Mouse (Mus musculus) heart, embryonic 14.5 days (tissue): ENCODE measurements around the gene Ethe1. TPM values are rescaled to one million over a fixed set of nuclear protein-coding genes. Genes with fewer than 3 reads are reported as not detected.

Experiments used
- ATAC-seq: fragments of 200-750 bp; cut with Nextera tagmentation; 2 replicates; pipeline ENCODE4 v1.8.0; 2017; ENCODE audit warnings: low read depth, moderate TSS enrichment; ENCODE audit not compliant: insufficient number of reproducible peaks, insufficient read depth, low FRiP score
- H3K27ac ChIP-seq, 2 experiments: fragments of 200-500 bp in 1 of 2; fragments of 300-500 bp in 1 of 2; sonication (generic) in 1 of 2; replicated peaks in 1 of 2; 2 replicates each; pipeline ENCODE4 v1.5.1; 2012 to 2014; ENCODE audit warnings: low read depth in 2 of 2, low read length in 2 of 2, control low read depth in 1 of 2, mild to moderate bottlenecking in 1 of 2, mixed read lengths in 1 of 2; ENCODE audit not compliant: control insufficient read depth in 1 of 2, insufficient read depth in 1 of 2
- H3K27me3 ChIP-seq: fragments of 300-500 bp; sonication (generic); 2 replicates; pipeline ENCODE4 v1.6.1; 2014; ENCODE audit warnings: mild to moderate bottlenecking, low read length, control low read depth; ENCODE audit not compliant: control insufficient read depth, insufficient read depth
- H3K36me3 ChIP-seq: fragments of 300-500 bp; sonication (generic); 2 replicates; pipeline ENCODE4 v1.6.1; 2014; ENCODE audit warnings: mild to moderate bottlenecking, control low read depth, low read length, mixed read lengths; ENCODE audit not compliant: control insufficient read depth, insufficient read depth
- H3K4me1 ChIP-seq, 2 experiments: fragments of 200-500 bp in 1 of 2; fragments of 300-500 bp in 1 of 2; sonication (generic) in 1 of 2; 2 replicates each; pipeline ENCODE4 v1.6.1; 2012 to 2014; ENCODE audit warnings: low read length in 2 of 2, control low read depth in 1 of 2, mixed read lengths in 1 of 2; ENCODE audit not compliant: control insufficient read depth in 2 of 2, insufficient read depth in 2 of 2
- H3K4me2 ChIP-seq: fragments of 300-500 bp; sonication (generic); 2 replicates; pipeline ENCODE4 v1.6.1; 2014; ENCODE audit warnings: mild to moderate bottlenecking, low read length
- H3K4me3 ChIP-seq, 2 experiments: fragments of 200-500 bp in 1 of 2; fragments of 300-500 bp in 1 of 2; sonication (generic) in 1 of 2; 2 replicates each; pipeline ENCODE4 v1.5.1; 2012 to 2014; ENCODE audit warnings: low read length in 2 of 2, mild to moderate bottlenecking in 2 of 2, control low read depth in 1 of 2, low read depth in 1 of 2, moderate library complexity in 1 of 2; ENCODE audit not compliant: control insufficient read depth in 1 of 2, insufficient read depth in 1 of 2
- H3K9ac ChIP-seq: fragments of 300-500 bp; sonication (generic); 2 replicates; pipeline ENCODE4 v1.6.1; 2014; ENCODE audit warnings: mild to moderate bottlenecking, low read length
- H3K9me3 ChIP-seq: fragments of 300-500 bp; sonication (generic); 2 replicates; pipeline ENCODE4 v1.6.1; 2016; ENCODE audit warnings: low read length, control low read depth; ENCODE audit not compliant: control insufficient read depth
- WGBS: fragments of 180-500 bp; shearing (Covaris S2); extraction: QIAGEN DNeasy Blood & Tissue Kit; methylation state at CpG from one replicate; pipeline ENCODE4 v1.1.7; 2014; 5-methylcytosine and 5-hydroxymethylcytosine counted together
- polyA plus RNA-seq: library from polyadenylated mRNA; unstranded; fragments of >200 nt; fragmentation: Nextera tagmentation; extraction: Ambion mirVana; gene quantifications from 2 replicates; pipeline ENCODE4 v1.2.1, GENCODE M21; 2014

The Ethe1 gene
- polyA plus RNA-seq, 1 experiment from 2014 or later = 26.2 TPM

- no peak for ATAC-seq
- Histone ChIP-seq H3K9me3 (no peaks in the 10 kb centered on the region), H3K9ac (no peak overlapping the region), H3K36me3 (no peaks in the 10 kb centered on the region), H3K27me3 (peaks cover 22% of the 10 kb centered on the region), H3K4me2 (no peak overlapping the region), H3K27ac (no peak overlapping the region), H3K4me1 (no peaks in the 10 kb centered on the region), H3K4me3 (no peak overlapping the region)
- WGBS = 73% methylated on average over 6 of the region's 6 CpGs
Observed at GRCm38 (mm10) chr7:24644492-24644891, 57.1 kb downstream of the Ethe1 start.

GRCm38 (mm10) chr7:24644996-24645395 is 57.7 kb downstream of the Ethe1 start:
- Histone ChIP-seq H3K4me2 (no peak overlapping the region), H3K27ac (no peak overlapping the region), H3K4me3 (no peak overlapping the region), H3K9me3 (no peaks in the 10 kb centered on the region), H3K36me3 (no peaks in the 10 kb centered on the region), H3K27me3 (peaks cover 17% of the 10 kb centered on the region), H3K9ac (no peak overlapping the region), H3K4me1 (no peaks in the 10 kb centered on the region)
- no peak for ATAC-seq
- WGBS = 59% methylated on average over 7 of the region's 7 CpGs

DNA sequence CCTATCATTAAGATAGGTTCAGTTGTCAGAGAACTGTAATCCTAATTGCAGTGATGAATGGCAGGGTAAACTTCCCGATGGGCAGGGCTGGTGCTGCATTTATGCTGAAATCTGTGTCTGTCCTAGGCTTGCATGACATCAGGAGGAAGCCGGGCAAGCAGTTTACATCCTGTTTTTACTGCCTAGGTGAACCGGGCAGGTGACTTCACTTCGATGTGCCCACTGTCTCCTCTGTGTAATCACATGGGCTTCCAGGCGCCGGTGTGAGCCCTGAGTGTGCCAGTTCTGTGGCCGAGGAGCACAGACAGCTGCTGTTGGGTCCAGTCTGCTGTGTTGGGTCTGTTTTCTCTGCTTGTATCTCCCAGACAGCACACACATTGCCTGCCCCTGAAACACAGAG is 59.1 kb downstream of the Ethe1 start:
- ATAC-seq = no peak
- 64% methylated on average over 7 of the region's 7 CpGs for WGBS
- Histone ChIP-seq H3K36me3 (no peaks in the 10 kb centered on the region), H3K9me3 (no peaks in the 10 kb centered on the region), H3K4me1 (no peaks in the 10 kb centered on the region), H3K27me3 (peaks cover 6% of the 10 kb centered on the region), H3K27ac (no peak overlapping the region), H3K9ac (no peak overlapping the region), H3K4me3 (no peak overlapping the region), H3K4me2 (no peak overlapping the region)

GRCm38 (mm10) chr7:24653681-24654080 is 66.3 kb downstream of the Ethe1 start:
- Histone ChIP-seq H3K36me3 (no peaks in the 10 kb centered on the region), H3K9me3 (no peaks in the 10 kb centered on the region), H3K27ac (no peak overlapping the region), H3K4me1 (no peaks in the 10 kb centered on the region), H3K4me3 (no peak overlapping the region), H3K4me2 (no peak overlapping the region), H3K9ac (no peak overlapping the region), H3K27me3 (no peaks in the 10 kb centered on the region)
- ATAC-seq = no peak
- WGBS = 16% methylated on average over 7 of the region's 7 CpGs

Other genes starting within 250 kb of the Ethe1 start
- not detected in 2 replicates for gene Lypd5, start 238.3 kb upstream of the Ethe1 start, polyA plus RNA-seq
- 1.4 and 1.8 TPM in 2 replicates for gene Kcnn4, start 217.3 kb upstream of the Ethe1 start, polyA plus RNA-seq
- gene Smg9, start 187.9 kb upstream of the Ethe1 start, polyA plus RNA-seq = 18.4 and 20.7 TPM in 2 replicates
- not detected in 2 replicates for gene Irgc1, start 135.2 kb upstream of the Ethe1 start, polyA plus RNA-seq
- 7.9 and 8.2 TPM in 2 replicates for gene Plaur, start 125.1 kb upstream of the Ethe1 start, polyA plus RNA-seq
- 0.46 and 0.47 TPM in 2 replicates for gene Cadm4, start 105.5 kb upstream of the Ethe1 start, polyA plus RNA-seq
- gene Zfp428, start 80.5 kb upstream of the Ethe1 start, polyA plus RNA-seq = 23.7 and 28.2 TPM in 2 replicates
- 0.38 TPM in 1 of 2 replicates, not detected in the other for gene AC161166.1, start 75.1 kb upstream of the Ethe1 start, polyA plus RNA-seq
- gene Irgq, start 56.9 kb upstream of the Ethe1 start, polyA plus RNA-seq = 7.4 and 8.0 TPM in 2 replicates
- gene Pinlyp, start 41.4 kb upstream of the Ethe1 start, polyA plus RNA-seq = not detected in 2 replicates
- gene Xrcc1, start 41.3 kb upstream of the Ethe1 start, polyA plus RNA-seq = 54.6 and 57.4 TPM in 2 replicates
- gene Zfp575, start 98 bp downstream of the Ethe1 start, polyA plus RNA-seq = 0.36 and 0.49 TPM in 2 replicates
- gene Phldb3, start 23.2 kb downstream of the Ethe1 start, polyA plus RNA-seq = 0.08 TPM in 1 of 2 replicates, not detected in the other
- not detected in 2 replicates for gene Lypd3, start 49.0 kb downstream of the Ethe1 start, polyA plus RNA-seq
- not detected in 2 replicates for gene Tex101, start 89.1 kb downstream of the Ethe1 start, polyA plus RNA-seq
- not detected in 2 replicates for gene BC049730, start 121.7 kb downstream of the Ethe1 start, polyA plus RNA-seq
- gene Gm4763, start 139.4 kb downstream of the Ethe1 start, polyA plus RNA-seq = not detected in 2 replicates
- not detected in 2 replicates for gene Cd177, start 172.8 kb downstream of the Ethe1 start, polyA plus RNA-seq
- not detected in 2 replicates for gene Ceacam10, start 189.7 kb downstream of the Ethe1 start, polyA plus RNA-seq